Mouse (Mus musculus): ENCODE measurements around the gene Pax6. TPM values are rescaled to one million over a fixed set of nuclear protein-coding genes. Genes with fewer than 3 reads are reported as not detected.

Gene Pax6
- polyA plus RNA-seq, 1 experiment, result 0.35 TPM

- Histone ChIP-seq H3K79me3 (ENCODE audit: low read depth) (no peaks in the 10 kb centered on the region), H3K79me2 (ENCODE audit: control insufficient read depth, insufficient read depth) (no peaks in the 10 kb centered on the region), H3K4me3 (ENCODE audit: insufficient read depth, poor library complexity, severe bottlenecking) (no peak overlapping the region), H3K27me3 (ENCODE audit: control insufficient read depth, insufficient read depth, insufficient read length) (peaks cover 66% of the 10 kb centered on the region), H3ac (ENCODE audit: control insufficient read depth, insufficient read length, low read depth) (no peak overlapping the region), H3K36me3 (ENCODE audit: control insufficient read depth, insufficient read depth) (no peaks in the 10 kb centered on the region)
- TF ChIP-seq MAX (IDR thresholded peaks at IDR 0.05), result no peak
- no peak for TF ChIP-seq MYOG (IDR thresholded peaks at IDR 0.05; ENCODE audit: control insufficient read depth, extremely low read depth, insufficient read length)
- TF ChIP-seq CTCF (IDR thresholded peaks at IDR 0.05; ENCODE audit: control insufficient read depth, insufficient read depth, insufficient read length), result no peak
Observed at GRCm38 (mm10) chr2:105665491-105666250, 3.0 kb upstream of the Pax6 start.

GRCm38 (mm10) chr2:105666331-105666730 is 2.4 kb upstream of the Pax6 start:
- H3K79me2 ChIP-seq (ENCODE audit: control insufficient read depth, insufficient read depth), result no peaks in the 10 kb centered on the region
- TF ChIP-seq MYOD1 (IDR thresholded peaks at IDR 0.05; ENCODE audit: control insufficient read depth, insufficient read length, low read depth), result no peak
- no peak for TF ChIP-seq MYOG (IDR thresholded peaks at IDR 0.05; ENCODE audit: control insufficient read depth, extremely low read depth, insufficient read length)
- TF ChIP-seq USF1 (IDR thresholded peaks at IDR 0.05; ENCODE audit: low read depth), result no peak
- TF ChIP-seq CEBPB (IDR thresholded peaks at IDR 0.05; ENCODE audit: low read depth), result no peak
- TF ChIP-seq MAX (IDR thresholded peaks at IDR 0.05), result no peak
- no peak for TF ChIP-seq CTCF (IDR thresholded peaks at IDR 0.05; ENCODE audit: control insufficient read depth, insufficient read depth, insufficient read length)
- TF ChIP-seq FOSL1 (IDR thresholded peaks at IDR 0.05; ENCODE audit: insufficient read depth, low read length, poor library complexity, severe bottlenecking), result no peak
- H3ac ChIP-seq (ENCODE audit: control insufficient read depth, insufficient read length, low read depth), result no peak overlapping the region
- H3K4me3 ChIP-seq (ENCODE audit: insufficient read depth, poor library complexity, severe bottlenecking), result no peak overlapping the region
- H3K79me3 ChIP-seq (ENCODE audit: low read depth), result no peaks in the 10 kb centered on the region
- H3K36me3 ChIP-seq (ENCODE audit: control insufficient read depth, insufficient read depth), result no peaks in the 10 kb centered on the region
- H3K27me3 ChIP-seq (ENCODE audit: control insufficient read depth, insufficient read depth, insufficient read length), result peaks cover 62% of the 10 kb centered on the region

- H3ac ChIP-seq (ENCODE audit: control insufficient read depth, insufficient read length, low read depth), result no peak overlapping the region
- no peak for TF ChIP-seq MYOD1 (IDR thresholded peaks at IDR 0.05; ENCODE audit: control insufficient read depth, insufficient read length, low read depth)
- H3K79me2 ChIP-seq (ENCODE audit: control insufficient read depth, insufficient read depth), result no peaks in the 10 kb centered on the region
- no peak overlapping the region for H3K4me3 ChIP-seq (ENCODE audit: insufficient read depth, poor library complexity, severe bottlenecking)
- no peaks in the 10 kb centered on the region for H3K36me3 ChIP-seq (ENCODE audit: control insufficient read depth, insufficient read depth)
- no peaks in the 10 kb centered on the region for H3K79me3 ChIP-seq (ENCODE audit: low read depth)
- peaks cover 65% of the 10 kb centered on the region for H3K27me3 ChIP-seq (ENCODE audit: control insufficient read depth, insufficient read depth, insufficient read length)
Observed at GRCm38 (mm10) chr2:105666763-105667625, 1.7 kb upstream of the Pax6 start.

GRCm38 (mm10) chr2:105667626-105667950 is 1.1 kb upstream of the Pax6 start:
- no peak overlapping the region for H3ac ChIP-seq (ENCODE audit: control insufficient read depth, insufficient read length, low read depth)
- TF ChIP-seq CTCF (IDR thresholded peaks at IDR 0.05; ENCODE audit: control insufficient read depth, insufficient read depth, insufficient read length) (no peak), CEBPB (IDR thresholded peaks at IDR 0.05; ENCODE audit: low read depth) (no peak), MYOG (IDR thresholded peaks at IDR 0.05; ENCODE audit: control insufficient read depth, extremely low read depth, insufficient read length) (no peak), USF1 (IDR thresholded peaks at IDR 0.05; ENCODE audit: low read depth) (no peak), FOSL1 (IDR thresholded peaks at IDR 0.05; ENCODE audit: insufficient read depth, low read length, poor library complexity, severe bottlenecking) (no peak), MAX (IDR thresholded peaks at IDR 0.05) (no peak), MYOD1 (IDR thresholded peaks at IDR 0.05; ENCODE audit: control insufficient read depth, insufficient read length, low read depth) (no peak)
- H3K36me3 ChIP-seq (ENCODE audit: control insufficient read depth, insufficient read depth), result no peaks in the 10 kb centered on the region
- H3K27me3 ChIP-seq (ENCODE audit: control insufficient read depth, insufficient read depth, insufficient read length), result peaks cover 71% of the 10 kb centered on the region
- H3K79me3 ChIP-seq (ENCODE audit: low read depth), result no peaks in the 10 kb centered on the region
- no peaks in the 10 kb centered on the region for H3K79me2 ChIP-seq (ENCODE audit: control insufficient read depth, insufficient read depth)
- no peak overlapping the region for H3K4me3 ChIP-seq (ENCODE audit: insufficient read depth, poor library complexity, severe bottlenecking)

- H3K27me3 ChIP-seq (ENCODE audit: control insufficient read depth, insufficient read depth, insufficient read length), result peaks cover 60% of the 10 kb centered on the region
- TF ChIP-seq CTCF (IDR thresholded peaks at IDR 0.05; ENCODE audit: control insufficient read depth, insufficient read depth, insufficient read length) (no peak), MAX (IDR thresholded peaks at IDR 0.05) (no peak), USF1 (IDR thresholded peaks at IDR 0.05; ENCODE audit: low read depth) (no peak), CEBPB (IDR thresholded peaks at IDR 0.05; ENCODE audit: low read depth) (no peak), MYOD1 (IDR thresholded peaks at IDR 0.05; ENCODE audit: control insufficient read depth, insufficient read length, low read depth) (no peak), MYOG (IDR thresholded peaks at IDR 0.05; ENCODE audit: control insufficient read depth, extremely low read depth, insufficient read length) (no peak), FOSL1 (IDR thresholded peaks at IDR 0.05; ENCODE audit: insufficient read depth, low read length, poor library complexity, severe bottlenecking) (no peak)
- no peaks in the 10 kb centered on the region for H3K79me3 ChIP-seq (ENCODE audit: low read depth)
- no peaks in the 10 kb centered on the region for H3K79me2 ChIP-seq (ENCODE audit: control insufficient read depth, insufficient read depth)
- H3K4me3 ChIP-seq (ENCODE audit: insufficient read depth, poor library complexity, severe bottlenecking), result no peak overlapping the region
- H3ac ChIP-seq (ENCODE audit: control insufficient read depth, insufficient read length, low read depth), result no peak overlapping the region
- H3K36me3 ChIP-seq (ENCODE audit: control insufficient read depth, insufficient read depth), result no peaks in the 10 kb centered on the region
Observed at GRCm38 (mm10) chr2:105669371-105669861, 716 bp downstream of the Pax6 start.

Data from C2C12 (cell line).